27 mouse cellular contexts compared by ENCODE assay signal in genomic region chr1:22279954-22280353, GRCm38 (mm10).
DNase-seq lines count a peak whose midpoint lies in the region; ATAC-seq and TF ChIP-seq lines count a peak whose summit lies in the region.
"Had no signal": no experiment of that assay in that cellular context is flagged by ENCODE, and none has a peak within 500 bp of the region (broad histone marks: within the 10 kb centered on the region; RNA-seq: fewer than 3 reads in every experiment).

No protein-coding gene starts in this region.

- in situ Hi-C loops in CH12.LX (cut with MboI; ENCODE audit: low pct_ligation_motif_present, low pct_unique_long_range_greater_than_20kb, low sequenced_read_pairs), result no loop called here

- no peaks in the 10 kb centered on the region for H3K9me3 ChIP-seq in CH12.LX (replicated peaks; ENCODE audit: low read length)
- H3K9me3 ChIP-seq: embryonic facial prominence, embryonic 13.5 days; embryonic facial prominence, embryonic 15.5 days; forebrain, embryonic 13.5 days; forebrain, embryonic 15.5 days had no signal

- no peak overlapping the region for H3K27ac ChIP-seq in CH12.LX (ENCODE audit: insufficient read depth, low read depth)
- H3K27ac ChIP-seq: embryonic facial prominence, embryonic 13.5 days; embryonic facial prominence, embryonic 15.5 days; forebrain, embryonic 13.5 days; forebrain, embryonic 15.5 days had no signal

- TF ChIP-seq CTCF in CH12.LX (conservative IDR thresholded peaks at IDR 0.05 in 1 of 2, IDR thresholded peaks at IDR 0.05 in 1 of 2; ENCODE audit: low read depth in 2 of 2, low read length in 2 of 2), result no peak

- peak; percentile 61; the same call in 1 of the 2 replicates for ATAC-seq in granulocyte monocyte progenitor cell, adult 5-6 weeks (replicated peaks; ENCODE audit: poor library complexity, severe bottlenecking)
- ATAC-seq in megakaryocyte progenitor cell, adult 5-6 weeks (replicated peaks; ENCODE audit: poor library complexity), result peak; percentile 61
- ATAC-seq in inflammation-experienced regulatory T-cells, adult 6 months, result no peak
- ATAC-seq: activated CD4-positive, CD25-positive, alpha-beta regulatory T cell, adult 4 months; CD4-positive, CD25-positive, alpha-beta regulatory T cell, adult 4 months; forebrain, embryonic 13.5 days; forebrain, embryonic 15.5 days; forebrain, postnatal 0 days; Patski had no signal

- H3K4me3 ChIP-seq in CH12.LX (replicated peaks in 1 of 3; ENCODE audit: low read depth in 2 of 3, low read length in 2 of 3, poor library complexity in 1 of 3), result no peak overlapping the region
- H3K4me3 ChIP-seq: embryonic facial prominence, embryonic 13.5 days; embryonic facial prominence, embryonic 15.5 days; erythroblast, embryonic 14.5 days; forebrain, embryonic 13.5 days; forebrain, embryonic 15.5 days had no signal

- no peak for TF ChIP-seq EP300 in CH12.LX (IDR thresholded peaks at IDR 0.05; ENCODE audit: low read length)

- H3K4me1 ChIP-seq in CH12.LX (ENCODE audit: control insufficient read depth in 1 of 2, insufficient read depth in 2 of 2), result peaks cover 0 to 4% of the 10 kb centered on the region in 2 experiments; a peak in 2 of 4 replicates
- H3K4me1 ChIP-seq: embryonic facial prominence, embryonic 13.5 days; embryonic facial prominence, embryonic 15.5 days; forebrain, embryonic 13.5 days; forebrain, embryonic 15.5 days had no signal

- no peak for TF ChIP-seq POLR2A in CH12.LX (IDR thresholded peaks at IDR 0.05; ENCODE audit: low read depth, low read length)

- TF ChIP-seq RAD21 in CH12.LX (IDR thresholded peaks at IDR 0.05; ENCODE audit: low read depth, low read length), result no peak

- dilution Hi-C loops in CH12.LX (cut with MboI; ENCODE audit: extremely low pct_ligation_motif_present, extremely low pct_unique_long_range_greater_than_20kb, low sequenced_read_pairs), result no loop called here

- no peaks in the 10 kb centered on the region for H3K27me3 ChIP-seq in CH12.LX (replicated peaks)
- H3K27me3 ChIP-seq: embryonic facial prominence, embryonic 13.5 days; embryonic facial prominence, embryonic 15.5 days; forebrain, embryonic 13.5 days; forebrain, embryonic 15.5 days; Patski had no signal

- H3K9ac ChIP-seq in CH12.LX (ENCODE audit: insufficient read depth, low read depth), result no peak overlapping the region
- H3K9ac ChIP-seq: embryonic facial prominence, embryonic 13.5 days; embryonic facial prominence, embryonic 15.5 days; forebrain, embryonic 13.5 days; forebrain, embryonic 15.5 days; forebrain, postnatal 0 days had no signal

- H3K4me2 ChIP-seq in CH12.LX (ENCODE audit: insufficient read depth, low read depth, poor library complexity, severe bottlenecking), result no peak overlapping the region
- H3K4me2 ChIP-seq: embryonic facial prominence, embryonic 13.5 days; embryonic facial prominence, embryonic 15.5 days; forebrain, embryonic 13.5 days; forebrain, embryonic 15.5 days had no signal

- DNase-seq in CH12.LX (ENCODE audit: extremely low read depth), result no peak
- DNase-seq in c-Kit-positive CD71-negative TER-119-negative erythroid progenitor cells, embryonic 14.5 days (ENCODE audit: low read depth), result peak; percentile 4
- no peak for DNase-seq in thymus, postnatal 10 days (ENCODE audit: low spot score in 2 of 2)
- DNase-seq in frontal cortex, postnatal 36 days (ENCODE audit: low spot score in 2 of 2), result no peak
- no peak for DNase-seq in neural tube, embryonic 10.5 days (ENCODE audit: extremely low spot score, low spot score)
- DNase-seq: adrenal gland, adult 8-10 months; adrenal gland, postnatal 14 days; adrenal gland, postnatal 36 days; B cell, adult 2 months; cerebellum, adult 11 months; cerebellum, adult 18-20 months; cerebellum, adult 9-10 months; cerebellum, postnatal 10 days; cerebellum, postnatal 25 days; embryo, embryonic 11 days; forebrain, postnatal 0 days had no signal

- H3K36me3 ChIP-seq in CH12.LX (replicated peaks in 1 of 2; ENCODE audit: control insufficient read depth in 1 of 2, insufficient read depth in 1 of 2, low read length in 1 of 2), result no peaks in the 10 kb centered on the region
- H3K36me3 ChIP-seq: embryonic facial prominence, embryonic 13.5 days; embryonic facial prominence, embryonic 15.5 days; forebrain, embryonic 15.5 days had no signal

- H3K79me2 ChIP-seq in CH12.LX (replicated peaks; ENCODE audit: control insufficient read depth, extremely low read depth, insufficient read depth, poor library complexity, severe bottlenecking), result no peaks in the 10 kb centered on the region

TF ChIP-seq in CH12.LX, 34 proteins besides CTCF, POLR2A, EP300 and RAD21:
- no peak for TF ChIP-seq USF1 (IDR thresholded peaks at IDR 0.05; ENCODE audit: low read depth, low read length)
- TF ChIP-seq ZNF384 (IDR thresholded peaks at IDR 0.05; ENCODE audit: low read depth, low read length), result 0 out of 2 replicates have a peak, but pooled peaks have one; percentile 12
